Mouse (Mus musculus) ES-Bruce4 (cell line): ENCODE results near the gene Hsf4. TPM values are rescaled to one million over a fixed set of nuclear protein-coding genes. Genes with fewer than 3 reads are reported as not detected.
A peak's percentile ranks its signal among the peaks of the same experiment; 100 is the strongest.

Source experiments
- H3K27ac ChIP-seq: 2 replicates; pipeline ENCODE4 v1.5.1; 2012; ENCODE audit warnings: low read length, inconsistent platforms; ENCODE audit not compliant: insufficient read depth
- H3K27me3 ChIP-seq: 2 replicates; pipeline ENCODE4 v1.6.1; 2012; ENCODE audit warnings: mild to moderate bottlenecking, low read length, inconsistent platforms; ENCODE audit not compliant: control insufficient read depth, poor library complexity, insufficient read depth, severe bottlenecking
- H3K36me3 ChIP-seq: 2 replicates; pipeline ENCODE4 v1.6.1; 2012; ENCODE audit warnings: inconsistent platforms, mild to moderate bottlenecking, low read length, moderate library complexity; ENCODE audit not compliant: control insufficient read depth, poor library complexity, insufficient read depth, severe bottlenecking
- H3K4me1 ChIP-seq: one replicate; pipeline ENCODE4 v1.8.1; 2011; ENCODE audit warnings: low read length; ENCODE audit not compliant: control insufficient read depth, insufficient read depth
- H3K4me3 ChIP-seq: 2 replicates; pipeline ENCODE4 v1.5.1; 2011; ENCODE audit warnings: low read depth, mild to moderate bottlenecking, low read length
- H3K9ac ChIP-seq: 2 replicates; pipeline ENCODE4 v1.6.1; 2012; ENCODE audit warnings: low read depth, mild to moderate bottlenecking, inconsistent platforms; ENCODE audit not compliant: poor library complexity, severe bottlenecking
- H3K9me3 ChIP-seq: replicated peaks from 2 replicates; pipeline ENCODE4 v1.6.1; 2012; ENCODE audit warnings: mild to moderate bottlenecking, low read length, inconsistent platforms; ENCODE audit not compliant: control insufficient read depth, poor library complexity, insufficient read depth, severe bottlenecking
- CTCF ChIP-seq: IDR thresholded peaks from one replicate; pipeline ENCODE4 v1.8.1; 2011; ENCODE audit warnings: low read depth, low read length
- EP300 ChIP-seq: IDR thresholded peaks from 2 replicates; pipeline ENCODE4 v1.6.1; 2011; ENCODE audit warnings: low read depth, low read length; ENCODE audit not compliant: insufficient read depth
- POLR2A ChIP-seq: IDR thresholded peaks from one replicate; pipeline ENCODE4 v1.8.1; 2011; ENCODE audit warnings: low read length; ENCODE audit not compliant: insufficient read depth
- polyA plus RNA-seq: library from polyadenylated mRNA; stranded (reverse); fragments of >200 nt; gene quantifications from 2 replicates; pipeline ENCODE4 v1.2.4, GENCODE M21; 2011; ENCODE audit warnings: low read depth; ENCODE audit not compliant: missing spikeins, insufficient read depth, insufficient read length

The Hsf4 gene
- polyA plus RNA-seq, 1 experiment: 1.1 TPM

DNA sequence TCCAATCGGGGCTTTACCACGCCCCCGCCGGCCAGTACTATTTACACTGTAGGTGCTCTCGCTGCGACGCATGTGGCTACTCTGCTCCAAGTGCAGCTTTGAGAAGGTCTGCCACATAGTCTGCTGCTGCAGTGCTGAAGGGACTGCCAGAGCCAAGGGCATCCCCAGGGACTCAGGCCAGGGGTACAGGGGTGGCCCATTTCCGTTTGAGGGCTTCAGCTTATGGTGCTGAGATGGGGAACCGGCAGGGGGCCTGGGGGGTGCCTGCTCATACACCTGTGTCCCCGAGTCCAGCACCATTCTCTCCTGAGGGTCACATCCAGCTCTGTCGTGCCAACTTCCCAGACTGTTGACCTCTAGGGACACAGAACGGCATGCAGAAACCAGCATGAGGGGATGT, 15.9 kb downstream of the Hsf4 start:
- Histone ChIP-seq H3K27me3 (no peaks in the 10 kb centered on the region), H3K9me3 (no peaks in the 10 kb centered on the region), H3K4me1 (peaks cover 2% of the 10 kb centered on the region), H3K4me3 (no peak overlapping the region), H3K9ac (no peak overlapping the region), H3K27ac (no peak overlapping the region), H3K36me3 (no peaks in the 10 kb centered on the region)
- no peak for TF ChIP-seq CTCF
- TF ChIP-seq POLR2A: no peak
- no peak for TF ChIP-seq EP300

DNA sequence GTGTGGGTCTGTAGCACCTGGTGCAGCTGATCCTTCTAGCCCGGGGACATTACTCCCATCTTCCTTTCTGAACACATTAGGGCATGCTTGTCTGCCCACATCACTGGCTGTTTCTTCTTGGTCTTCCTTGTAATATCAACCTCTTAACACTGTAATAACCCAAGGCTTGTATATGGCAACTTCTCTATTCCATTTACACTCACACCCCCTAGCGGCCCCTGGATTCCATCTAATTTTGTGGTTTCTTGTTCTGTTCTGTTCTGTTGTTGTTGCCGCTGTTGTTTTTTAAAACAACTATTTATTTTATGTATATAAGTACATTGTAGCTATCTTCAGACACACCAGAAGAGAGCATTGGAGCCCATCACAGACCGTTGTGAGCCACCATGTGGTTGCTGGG, 17.3 kb downstream of the Hsf4 start:
- Histone ChIP-seq H3K9me3 (no peaks in the 10 kb centered on the region), H3K27ac (no peak overlapping the region), H3K9ac (no peak overlapping the region), H3K4me1 (peaks cover 2% of the 10 kb centered on the region), H3K36me3 (no peaks in the 10 kb centered on the region), H3K27me3 (no peaks in the 10 kb centered on the region), H3K4me3 (no peak overlapping the region)
- TF ChIP-seq CTCF: no peak
- no peak for TF ChIP-seq EP300
- no peak for TF ChIP-seq POLR2A

DNA sequence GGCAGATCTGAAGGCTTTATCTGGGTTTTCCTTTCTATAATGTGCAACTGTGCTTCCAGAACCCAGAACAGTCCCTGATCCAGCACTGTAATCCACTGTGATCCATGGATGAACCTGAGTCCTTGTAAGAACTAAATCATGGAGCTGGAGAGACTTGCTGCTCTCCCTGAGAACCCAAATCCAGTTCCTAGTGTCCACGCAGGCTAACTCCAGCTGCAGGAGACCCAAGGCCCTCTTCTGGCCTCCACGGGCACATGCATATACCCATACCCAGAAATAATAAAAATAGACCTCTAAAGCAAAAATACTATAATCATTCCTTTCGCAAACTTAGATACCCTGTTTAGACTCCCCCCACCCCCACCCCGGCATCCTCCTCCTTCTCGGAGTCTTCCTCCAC, 18.6 kb downstream of the Hsf4 start:
- Histone ChIP-seq H3K9ac (no peak overlapping the region), H3K4me1 (peaks cover 2% of the 10 kb centered on the region), H3K4me3 (no peak overlapping the region), H3K27ac (no peak overlapping the region), H3K27me3 (no peaks in the 10 kb centered on the region), H3K36me3 (no peaks in the 10 kb centered on the region), H3K9me3 (no peaks in the 10 kb centered on the region)
- TF ChIP-seq POLR2A (no peak), EP300 (no peak), CTCF (no peak)

DNA sequence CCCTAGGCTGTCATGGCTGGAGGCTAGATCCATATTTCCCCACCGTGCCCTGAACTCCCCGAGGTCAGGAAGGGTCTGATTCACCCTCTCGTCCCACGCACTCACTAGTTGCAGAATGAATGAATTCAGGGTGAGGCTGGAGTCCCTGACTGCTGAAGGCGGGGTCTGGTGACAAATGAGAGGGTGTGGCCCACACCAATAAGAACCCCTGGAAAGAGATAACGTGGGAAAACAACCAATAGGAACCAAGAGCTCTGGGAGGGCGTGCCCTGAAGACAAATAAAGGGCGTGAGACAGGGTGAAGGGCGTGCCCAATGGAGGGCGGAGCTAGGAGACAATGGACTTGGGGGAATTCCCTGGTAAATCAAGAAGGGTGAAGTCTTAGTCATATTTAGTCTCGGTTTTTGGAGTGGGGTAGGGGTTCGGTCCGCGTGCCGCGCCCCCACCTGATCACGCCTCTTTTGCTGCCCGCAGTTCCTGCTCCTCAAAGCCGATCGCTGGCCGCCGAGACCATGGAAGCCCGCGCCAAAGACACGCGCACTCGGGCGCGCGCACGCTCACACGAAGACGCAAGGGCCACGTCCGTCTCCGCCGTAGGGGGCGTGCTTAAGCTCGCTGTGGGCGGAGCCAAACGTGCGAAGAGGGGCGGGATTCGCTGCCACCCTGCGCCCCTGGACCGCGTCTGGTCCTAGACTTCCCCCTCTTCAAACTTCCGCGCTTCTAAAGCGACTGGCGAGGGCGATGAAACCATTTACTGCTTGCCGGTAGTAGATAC, 19.5 kb downstream of the Hsf4 start:
- peaks cover 2% of the 10 kb centered on the region for H3K4me1 ChIP-seq
- H3K27me3 ChIP-seq: no peaks in the 10 kb centered on the region
- H3K9ac ChIP-seq: peak overlapping the region; percentile 55; the same call in 1 of the 2 replicates
- TF ChIP-seq EP300 (no peak), POLR2A (peak; percentile 58)
- peak overlapping the region; percentile 51; the same call in 1 of the 2 replicates for H3K27ac ChIP-seq
- H3K36me3 ChIP-seq: no peaks in the 10 kb centered on the region
- peak overlapping the region; percentile 83 for H3K4me3 ChIP-seq
- no peaks in the 10 kb centered on the region for H3K9me3 ChIP-seq

DNA sequence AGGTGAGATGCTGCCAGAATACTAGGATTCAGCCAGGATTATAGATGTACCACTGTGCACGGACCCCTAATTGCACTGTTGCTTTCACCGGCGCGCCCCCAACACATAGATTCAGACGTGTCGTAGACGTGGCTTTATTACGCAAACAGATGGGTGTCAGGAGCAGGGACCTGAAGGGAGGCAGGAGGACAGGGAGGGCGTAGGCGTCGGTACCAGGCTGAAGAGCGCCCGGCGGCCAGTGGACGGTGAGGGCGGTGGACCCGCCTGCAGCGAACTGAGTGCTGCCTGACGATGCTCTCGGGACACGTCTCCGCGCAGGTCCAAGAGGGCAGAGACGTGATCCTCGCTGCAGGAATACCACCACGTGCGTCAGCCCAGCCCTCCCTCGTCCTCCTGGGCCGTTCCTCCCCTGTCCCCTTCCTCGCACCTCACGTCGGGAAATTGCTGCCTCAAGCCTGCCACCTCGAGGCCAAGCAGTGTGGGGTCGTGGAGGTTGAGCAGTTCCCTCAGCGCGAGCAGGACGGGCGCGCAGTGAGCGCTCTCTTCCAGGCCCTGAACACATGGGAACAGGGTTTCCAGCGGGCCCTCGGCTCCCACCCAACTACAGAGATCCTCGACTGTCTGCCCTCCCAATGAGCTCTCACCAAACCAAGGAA, 20.3 kb downstream of the Hsf4 start, which contains the start of gene 4931428F04Rik:
Gene 4931428F04Rik, minus strand, starts transcription at position 60 of the 656 bp plus-strand sequence.
- H3K27ac ChIP-seq: peak within 1 kb of the TSS; percentile 51; the same call in 1 of the 2 replicates
- H3K27me3 ChIP-seq: no peaks in the 10 kb centered on the region

More for the DNA sequence above, 20.3 kb downstream of the Hsf4 start, which contains the start of gene 4931428F04Rik:
- H3K4me3 ChIP-seq: peak within 1 kb of the TSS; percentile 83
- peaks cover 2% of the 10 kb centered on the region for H3K4me1 ChIP-seq
- TF ChIP-seq POLR2A: no peak
- 0 out of 2 replicates have a peak, but pooled peaks have one; percentile 25 for TF ChIP-seq EP300
- TF ChIP-seq CTCF: peak; percentile 77
- H3K36me3 ChIP-seq: no peaks in the 10 kb centered on the region
- H3K9ac ChIP-seq: peak within 1 kb of the TSS; percentile 55; the same call in 1 of the 2 replicates
- H3K9me3 ChIP-seq: no peaks in the 10 kb centered on the region
